Mouse (Mus musculus) thymus, adult 2 months (tissue): Measurements from ENCODE around the gene Ptpdc1.

Source experiments
- CTCF ChIP-seq: fragments of 200-500 bp; IDR thresholded peaks from 2 replicates; pipeline ENCODE4 v1.5.1; 2012; ENCODE audit warnings: mild to moderate bottlenecking, control low read depth, low read length, moderate library complexity, borderline replicate concordance; ENCODE audit not compliant: control insufficient read depth, poor library complexity, insufficient read depth; ENCODE audit errors: extremely low read depth
- POLR2A ChIP-seq: fragments of 200-500 bp; IDR thresholded peaks from 2 replicates; pipeline ENCODE4 v1.6.1; 2012; ENCODE audit warnings: mild to moderate bottlenecking, low read length, control low read depth, moderate library complexity; ENCODE audit not compliant: control insufficient read depth, poor library complexity, insufficient read depth; ENCODE audit errors: extremely low read depth

DNA sequence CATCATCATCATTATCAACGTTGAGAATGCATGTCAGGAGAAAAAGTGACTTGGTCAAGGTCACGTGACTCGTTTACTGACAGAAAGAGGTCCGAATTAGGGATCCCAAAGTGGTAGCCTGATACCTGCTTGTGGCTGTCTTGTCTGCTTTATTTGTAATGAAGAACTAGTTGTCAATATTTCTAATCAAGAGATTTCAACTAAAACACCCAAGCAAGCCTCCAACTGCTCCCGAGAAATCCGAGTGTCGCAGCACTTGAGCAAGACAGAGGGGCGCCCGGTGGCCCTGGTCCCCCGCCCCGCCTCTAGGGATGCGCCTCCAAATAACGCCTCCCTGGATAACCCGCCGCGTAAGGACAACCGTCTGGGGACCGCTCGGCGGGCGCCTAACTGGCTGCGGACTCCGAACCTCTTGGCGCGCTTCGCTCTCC lies 481 bp downstream of the Ptpdc1 start:
- TF ChIP-seq CTCF, result no peak
- no peak for TF ChIP-seq POLR2A
